Mouse (Mus musculus) left cerebral cortex, postnatal 36 days (tissue): Measurements from ENCODE around the gene Tgfbr1. TPM values are rescaled to one million over a fixed set of nuclear protein-coding genes. Genes with fewer than 3 reads are reported as not detected.
"Not testable (repeated sequence)": the region's sequence is repeated elsewhere in the genome, so short reads cannot be mapped to it uniquely, and the experiment has no call there.

Experiments
- DNase-seq, 2 experiments: peaks; one replicate each; pipeline ENCODE4 v3.0.0; 2021 to 2022; ENCODE audit warnings: low spot score in 2 of 2, mixed read lengths in 1 of 2
- intact Hi-C: fragments of 180-260 bp; cut with DNase I; formaldehyde crosslinking; loops from one replicate; pipeline ENCODE4 v1.15.1; 2025
- total RNA-seq, 2 experiments: library from RNA; stranded (reverse); gene quantifications; 2 replicates each; pipeline ENCODE4 v1.2.3; 2021

Gene Tgfbr1
- total RNA-seq, 2 experiments from 2014 or later, result 18.9 to 20.2 TPM

GRCm38 (mm10) chr4:47336941-47337600 lies 16.0 kb upstream of the Tgfbr1 start:
- no peak for DNase-seq
- intact Hi-C loops, result no loop called here

DNA sequence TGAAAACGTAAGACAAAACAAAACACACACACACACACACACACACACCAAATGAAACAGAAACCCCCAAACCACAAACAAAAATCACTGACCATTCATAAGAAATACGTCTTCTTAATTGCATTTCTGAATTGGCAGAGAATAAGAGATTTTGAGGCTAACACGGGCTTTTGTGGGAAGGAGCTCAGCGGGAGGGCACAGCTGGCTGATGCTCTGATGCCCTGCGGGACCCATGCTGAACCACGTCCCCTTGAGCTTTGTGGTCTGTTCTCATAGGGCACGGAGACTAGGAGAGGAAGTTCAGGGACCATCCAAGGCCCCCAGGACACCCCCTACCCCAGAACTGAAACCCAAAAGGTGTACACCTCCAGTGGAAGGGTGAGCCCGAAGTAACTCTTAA lies 10.4 kb upstream of the Tgfbr1 start:
- no peak for DNase-seq

GRCm38 (mm10) chr4:47347022-47347421 lies 6.0 kb upstream of the Tgfbr1 start:
- DNase-seq, result no peak
- intact Hi-C loops, result no loop called here

More for the DNA sequence above, 10.4 kb upstream of the Tgfbr1 start:
- intact Hi-C loops, result no loop called here

- intact Hi-C loops, result no loop called here
- DNase-seq, result no peak
Observed at GRCm38 (mm10) chr4:47349759-47350158, 3.3 kb upstream of the Tgfbr1 start.

DNA sequence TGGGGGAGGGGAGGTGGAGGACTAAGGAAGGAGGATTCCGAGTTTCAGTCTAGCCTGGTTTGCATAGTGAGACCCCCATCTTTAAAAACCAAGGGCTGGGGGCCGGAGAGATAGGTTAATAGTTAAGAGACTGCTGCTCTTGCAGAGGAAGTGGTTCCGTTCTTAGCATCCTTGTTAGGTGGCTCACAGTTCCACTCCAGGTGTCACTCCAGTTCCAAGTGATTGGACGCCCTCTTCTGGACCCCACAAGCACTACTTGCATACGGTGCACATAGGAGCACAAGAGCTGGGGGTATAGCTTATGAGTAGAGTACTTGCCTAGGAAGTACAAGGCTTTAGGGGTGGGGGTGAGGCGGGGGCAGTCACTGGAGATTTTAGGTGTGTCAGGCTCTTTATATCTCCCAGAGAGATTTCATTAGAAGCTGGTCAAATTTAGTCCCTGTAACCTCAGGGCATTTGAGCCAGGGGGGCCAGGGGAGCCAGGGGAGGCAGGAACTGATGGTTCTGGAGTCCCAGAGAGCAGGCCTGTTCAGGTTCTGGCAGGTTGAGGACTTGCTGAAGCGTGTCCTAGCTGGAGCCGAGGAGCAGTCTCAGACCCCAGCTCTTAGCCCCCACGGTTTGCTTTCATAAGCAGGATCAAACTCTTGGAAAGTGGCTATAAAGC lies 1.5 kb upstream of the Tgfbr1 start:
- peak in 1 of 2 experiments; percentile 13 for DNase-seq
- intact Hi-C loops, result loop anchor here (2.0 kb wide), 1 partner anchor 101 kb away; no protein-coding TSS in a partner anchor

GRCm38 (mm10) chr4:47352061-47352661 lies 861 bp upstream of the Tgfbr1 start:
- DNase-seq, result peak; percentile 75 to 82
- intact Hi-C loops, result loop anchor here (2.0 kb wide), 1 partner anchor 101 kb away; no protein-coding TSS in a partner anchor

GRCm38 (mm10) chr4:47353416-47354111 lies 542 bp downstream of the Tgfbr1 start:
- intact Hi-C loops, result loop anchor here (2.0 kb wide), 1 partner anchor 103 kb away; no protein-coding TSS in a partner anchor
- DNase-seq, result peak; percentile 26 to 49

- intact Hi-C loops, result no loop called here
- no peak for DNase-seq
Observed at GRCm38 (mm10) chr4:47354304-47354703, 1.3 kb downstream of the Tgfbr1 start.

GRCm38 (mm10) chr4:47362662-47363061 lies 9.6 kb downstream of the Tgfbr1 start:
- intact Hi-C loops, result no loop called here
- DNase-seq, result no peak

DNA sequence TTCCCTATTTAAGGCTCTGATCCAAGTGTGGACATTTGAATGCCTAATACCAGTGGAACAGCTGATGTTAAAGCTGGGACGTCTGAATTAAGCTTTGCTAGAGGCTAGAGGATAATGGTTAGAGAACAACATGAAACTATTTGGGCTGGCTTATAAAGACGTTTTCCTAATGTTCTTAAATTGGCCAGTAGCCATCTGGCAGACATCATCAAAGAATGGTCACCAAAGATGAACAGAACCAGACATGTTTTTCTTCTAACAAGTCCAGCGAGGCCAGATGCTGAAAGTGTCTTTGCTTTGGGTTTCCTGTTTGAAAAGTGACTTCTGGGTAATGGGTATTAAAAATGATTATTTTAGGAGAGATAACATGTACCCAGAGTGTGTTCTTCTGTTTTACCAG lies 10.1 kb downstream of the Tgfbr1 start:
- DNase-seq, result no peak
- intact Hi-C loops, result no loop called here

DNA sequence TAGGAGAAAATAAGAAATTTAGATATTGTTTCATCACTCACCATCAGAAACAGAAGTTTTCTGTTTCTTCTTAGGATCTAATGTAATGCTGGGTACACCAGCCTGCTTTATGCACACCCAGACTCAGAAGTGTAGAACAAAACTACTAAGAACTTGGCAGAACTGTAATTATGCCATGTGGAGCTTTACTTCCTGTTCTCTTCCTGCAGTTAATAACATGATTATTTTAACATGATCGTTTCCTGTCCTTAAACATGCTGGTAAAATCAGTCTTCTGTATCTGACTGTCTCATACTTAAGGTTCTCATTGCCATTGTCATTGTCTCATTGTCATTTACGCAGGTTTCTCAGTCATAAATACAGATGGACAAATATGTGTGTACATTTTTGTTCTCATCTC lies 15.7 kb downstream of the Tgfbr1 start:
- no peak for DNase-seq
- intact Hi-C loops, result no loop called here

DNA sequence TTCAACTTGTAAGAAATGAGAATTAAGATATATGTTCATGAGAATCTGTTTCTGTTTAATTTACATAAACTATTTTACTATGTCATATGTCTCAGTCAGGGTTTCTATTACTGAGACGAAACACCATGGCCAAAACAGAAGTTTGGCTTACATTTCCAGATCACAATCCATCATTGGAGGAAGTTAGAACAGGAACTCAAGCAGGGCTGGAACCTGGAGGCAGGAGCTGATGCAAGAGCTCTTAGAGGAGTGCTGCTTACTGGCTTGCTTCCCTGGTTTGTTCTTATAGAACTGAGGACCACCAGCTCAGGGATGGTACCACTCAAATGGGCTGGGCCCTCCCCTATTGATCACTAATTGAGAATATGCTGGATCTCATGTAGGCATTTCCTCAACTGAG lies 25.7 kb downstream of the Tgfbr1 start:
- no peak for DNase-seq
- intact Hi-C loops, result no loop called here

GRCm38 (mm10) chr4:47382426-47382825 lies 29.4 kb downstream of the Tgfbr1 start:
- intact Hi-C loops, result no loop called here
- no peak for DNase-seq

- intact Hi-C loops, DNase-seq: not testable (repeated sequence)
Observed at GRCm38 (mm10) chr4:47391926-47392325, 38.9 kb downstream of the Tgfbr1 start.

- intact Hi-C loops, result loop anchor here (5.0 kb wide), 1 partner anchor 274 kb away; no protein-coding TSS in a partner anchor
- DNase-seq, result no peak
Observed at GRCm38 (mm10) chr4:47396251-47396650, 43.2 kb downstream of the Tgfbr1 start.

- no peak for DNase-seq
- intact Hi-C loops, result loop anchor here (5.0 kb wide), 1 partner anchor 276 kb away; no protein-coding TSS in a partner anchor
Observed at GRCm38 (mm10) chr4:47397951-47398687, 45.1 kb downstream of the Tgfbr1 start.

DNA sequence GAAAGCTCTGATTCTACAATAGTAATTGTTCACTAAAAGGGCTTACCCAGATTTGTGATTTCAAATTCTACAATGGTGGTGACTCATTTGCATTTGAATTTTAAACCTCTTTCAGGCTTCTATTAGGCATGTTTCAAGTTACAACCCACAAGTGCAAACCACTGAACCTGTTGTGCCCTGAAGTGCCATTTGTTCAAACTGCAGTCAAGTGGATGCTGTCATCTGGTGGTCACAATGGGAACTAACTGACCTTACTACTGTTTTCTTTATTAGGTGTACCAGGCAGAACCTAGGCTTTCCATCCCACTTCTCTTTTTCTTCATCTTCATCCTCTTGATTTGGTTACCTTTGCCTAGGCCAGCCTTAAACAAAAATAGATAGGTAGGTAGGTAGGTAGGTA lies 46.8 kb downstream of the Tgfbr1 start:
- intact Hi-C loops, result loop anchor here (2.0 to 5.0 kb wide), 2 partner anchors 149 to 278 kb away; no protein-coding TSS in a partner anchor
- DNase-seq, result no peak

GRCm38 (mm10) chr4:47400314-47400713 lies 47.3 kb downstream of the Tgfbr1 start:
- intact Hi-C loops, result loop anchor here (2.0 kb wide), 1 partner anchor 150 kb away; no protein-coding TSS in a partner anchor
- no peak for DNase-seq

GRCm38 (mm10) chr4:47402200-47402599 lies 49.2 kb downstream of the Tgfbr1 start:
- no peak for DNase-seq
- intact Hi-C loops, result no loop called here
